Mouse (Mus musculus) liver, postnatal 0 days (tissue): Measurements from ENCODE around the gene Lyl1.

ENCODE experiments used
- CTCF ChIP-seq: sonication (generic); IDR thresholded peaks from 2 replicates; pipeline ENCODE4 v1.5.1; 2016; ENCODE audit warnings: antibody characterized with exemption, low read depth
- EP300 ChIP-seq: IDR thresholded peaks from 2 replicates; pipeline ENCODE4 v1.6.1; 2016; ENCODE audit warnings: antibody characterized with exemption, low read depth, mild to moderate bottlenecking

DNA sequence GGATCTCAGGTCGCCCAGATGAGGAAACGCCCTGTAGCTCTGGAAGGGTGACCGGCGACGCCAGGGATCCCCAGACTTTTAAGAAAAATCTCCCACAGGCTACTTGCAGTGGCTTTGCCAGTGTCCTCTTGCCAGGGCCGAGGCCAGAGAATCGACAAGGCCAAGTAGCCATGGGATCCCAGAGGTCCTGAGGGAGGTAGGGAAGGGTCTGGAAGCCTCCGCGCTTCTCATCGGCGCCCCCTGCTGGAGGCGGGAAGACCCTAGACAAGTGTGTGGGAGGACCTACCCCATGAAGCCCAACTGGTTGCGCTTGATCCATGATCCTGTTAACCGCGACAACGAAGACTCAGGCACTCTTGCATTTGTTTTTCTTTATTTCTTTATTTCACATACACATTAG, 3.1 kb downstream of the Lyl1 start:
- no peak for TF ChIP-seq EP300
- TF ChIP-seq CTCF, result peak; percentile 95
